In the genomic region with DNA sequence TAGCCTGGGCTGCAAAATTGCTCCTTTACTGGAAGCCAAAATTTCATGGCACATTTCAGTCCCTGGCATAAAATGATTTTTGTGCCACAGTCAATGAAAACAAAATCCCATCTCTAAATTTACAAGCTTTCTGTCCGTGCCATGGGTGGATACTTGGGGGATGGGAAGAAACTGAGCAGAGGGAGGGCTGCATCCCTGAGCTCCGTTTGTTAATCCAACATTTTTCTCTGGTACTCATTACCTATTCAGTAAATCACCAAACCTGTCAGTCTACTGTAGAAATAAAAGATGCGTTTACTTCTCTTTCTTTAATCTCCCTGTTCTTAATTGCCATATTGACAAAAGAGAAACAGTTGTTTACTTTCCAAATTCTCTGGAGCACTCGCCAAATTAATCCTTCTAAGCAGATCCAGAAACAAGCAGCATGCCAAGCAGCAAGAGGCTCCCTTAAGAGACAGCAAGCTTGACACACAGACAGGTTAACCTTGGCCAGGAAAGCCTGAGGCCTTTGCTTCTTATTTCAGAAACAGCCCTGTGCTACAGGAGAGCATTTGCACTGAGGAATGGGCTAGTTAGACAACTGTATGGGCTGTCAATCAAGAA, we compare ENCODE assay signal across 18 mouse cellular contexts.
DNase-seq lines count a peak whose midpoint lies in the region; ATAC-seq and TF ChIP-seq lines count a peak whose summit lies in the region.
"Had no signal": no experiment of that assay in that cellular context is flagged by ENCODE, and none has a peak within 500 bp of the region (broad histone marks: within the 10 kb centered on the region; RNA-seq: fewer than 3 reads in every experiment).

No protein-coding gene starts in this region.

- no peak overlapping the region for H3K4me2 ChIP-seq in forebrain, embryonic 13.5 days
- H3K4me2 ChIP-seq in forebrain, embryonic 11.5 days (ENCODE audit: low read depth, low read length, severe bottlenecking), result no peak overlapping the region
- H3K4me2 ChIP-seq: embryonic facial prominence, embryonic 13.5 days; heart, embryonic 11.5 days; heart, embryonic 15.5 days; hindbrain, embryonic 13.5 days had no signal

- H3K27ac ChIP-seq in forebrain, embryonic 13.5 days, result no peak overlapping the region
- no peak overlapping the region for H3K27ac ChIP-seq in forebrain, embryonic 11.5 days (ENCODE audit: low read depth, low read length)
- H3K27ac ChIP-seq: embryonic facial prominence, embryonic 13.5 days; heart, adult 2 months; heart, embryonic 15.5 days; hindbrain, embryonic 13.5 days had no signal

- no peaks in the 10 kb centered on the region for H3K27me3 ChIP-seq in forebrain, embryonic 13.5 days
- H3K27me3 ChIP-seq in forebrain, embryonic 11.5 days (ENCODE audit: control insufficient read depth, insufficient read depth, low read length), result no peaks in the 10 kb centered on the region
- H3K27me3 ChIP-seq: embryonic facial prominence, embryonic 13.5 days; heart, embryonic 15.5 days; hindbrain, embryonic 13.5 days had no signal

- H3K36me3 ChIP-seq in forebrain, embryonic 13.5 days (ENCODE audit: poor library complexity, severe bottlenecking), result no peaks in the 10 kb centered on the region
- no peaks in the 10 kb centered on the region for H3K36me3 ChIP-seq in forebrain, embryonic 11.5 days (ENCODE audit: control insufficient read depth, insufficient read depth, low read length)
- H3K36me3 ChIP-seq: embryonic facial prominence, embryonic 13.5 days; heart, embryonic 15.5 days; hindbrain, embryonic 13.5 days had no signal

- no peaks in the 10 kb centered on the region for H3K4me1 ChIP-seq in forebrain, embryonic 13.5 days
- H3K4me1 ChIP-seq in forebrain, embryonic 11.5 days (replicated peaks; ENCODE audit: control insufficient read depth, insufficient read depth, low read length), result no peaks in the 10 kb centered on the region
- H3K4me1 ChIP-seq: embryonic facial prominence, embryonic 13.5 days; heart, embryonic 15.5 days; hindbrain, embryonic 13.5 days had no signal

- TF ChIP-seq CTCF in brain, embryonic 14.5 days (IDR thresholded peaks at IDR 0.05; ENCODE audit: borderline replicate concordance, extremely low read depth, insufficient read depth, insufficient read length), result no peak

- peak; percentile 67 for ATAC-seq in forebrain, embryonic 13.5 days
- ATAC-seq in forebrain, embryonic 11.5 days (replicated peaks; ENCODE audit: low FRiP score), result no peak
- no peak for ATAC-seq in megakaryocyte-erythroid progenitor cell, adult 5-6 weeks (replicated peaks; ENCODE audit: low FRiP score, low TSS enrichment, poor library complexity, severe bottlenecking)
- ATAC-seq: intestine, embryonic 16.5 days had no signal

- no peak overlapping the region for H3K4me3 ChIP-seq in forebrain, embryonic 13.5 days
- H3K4me3 ChIP-seq in forebrain, embryonic 11.5 days (ENCODE audit: low read depth, low read length), result no peak overlapping the region
- H3K4me3 ChIP-seq: embryonic facial prominence, embryonic 13.5 days; heart, adult 2 months; heart, embryonic 15.5 days; hindbrain, embryonic 13.5 days had no signal

- TF ChIP-seq POLR2A in brain, embryonic 14.5 days (IDR thresholded peaks at IDR 0.05; ENCODE audit: borderline replicate concordance, extremely low read depth, insufficient read depth, insufficient read length, poor library complexity, severe bottlenecking), result no peak

- no peak for DNase-seq in forebrain, embryonic 11.5 days (ENCODE audit: low spot score)
- DNase-seq in left cerebral cortex, postnatal 4 days, result peak; percentile 1
- no peak for DNase-seq in left cerebral cortex, adult 18-20 months (ENCODE audit: low spot score in 2 of 2)
- peak; percentile 28 for DNase-seq in Muller cell, postnatal 12 days (ENCODE audit: inconsistent ontology term)
- peak; percentile 76 for DNase-seq in brain, embryonic 14.5 days (ENCODE audit: low read depth)
- DNase-seq: adrenal gland, postnatal 10 days; cerebellum, adult 18-20 months; gastrocnemius, postnatal 14 days; heart, adult 2 months; heart, postnatal 14 days; kidney, adult 2 months had no signal

- WGBS in forebrain, embryonic 13.5 days, result 14% methylated on average over 4 of the region's 4 CpGs
- WGBS in forebrain, embryonic 11.5 days, result 37% methylated on average over 4 of the region's 4 CpGs

- no peak overlapping the region for H3K9ac ChIP-seq in forebrain, embryonic 13.5 days
- no peak overlapping the region for H3K9ac ChIP-seq in forebrain, embryonic 11.5 days (ENCODE audit: low read length)
- H3K9ac ChIP-seq: embryonic facial prominence, embryonic 13.5 days; heart, embryonic 15.5 days; hindbrain, embryonic 13.5 days had no signal

- intact Hi-C loops in left cerebral cortex, postnatal 4 days (cut with DNase I), result no loop called here

- H3K9me3 ChIP-seq in forebrain, embryonic 13.5 days (replicated peaks), result no peaks in the 10 kb centered on the region
- no peaks in the 10 kb centered on the region for H3K9me3 ChIP-seq in forebrain, embryonic 11.5 days (ENCODE audit: control insufficient read depth, low read length)
- H3K9me3 ChIP-seq: embryonic facial prominence, embryonic 13.5 days; heart, embryonic 15.5 days; hindbrain, embryonic 13.5 days had no signal

Comparison
In these comparisons a context has a peak if more than half of its experiments do, and no peak if none do; other contexts are left out.
1. DNase-seq: peak in left cerebral cortex, postnatal 4 days (single experiment), Muller cell, postnatal 12 days (single experiment) and brain, embryonic 14.5 days (single experiment); none in forebrain, embryonic 11.5 days (single experiment) and left cerebral cortex, adult 18-20 months (0 of 2).